28 mouse cellular contexts compared by ENCODE assay signal in genomic region chr9:36707304-36707703, GRCm38 (mm10). TPM values are rescaled to one million over a fixed set of nuclear protein-coding genes. Genes with fewer than 3 reads are reported as not detected.
"Had no signal": no experiment of that assay in that cellular context is flagged by ENCODE, and none has a peak within 500 bp of the region (broad histone marks: within the 10 kb centered on the region; RNA-seq: fewer than 3 reads in every experiment).

No protein-coding gene starts in this region.

- ATAC-seq: hindbrain, postnatal 0 days; intestine, embryonic 16.5 days; liver, embryonic 12.5 days had no signal

- DNase-seq: gastrocnemius, postnatal 14 days; gastrocnemius, postnatal 36 days; heart, adult 11 months; heart, adult 2 months; heart, postnatal 14 days; heart, postnatal 36 days; kidney, adult 11 months; kidney, adult 2 months; kidney, adult 9 months; kidney, postnatal 14 days; kidney, postnatal 36 days; layer of hippocampus, adult 9-11 months; layer of hippocampus, postnatal 36 days; left cerebral cortex, postnatal 4 days had no signal

RNA-seq across cellular contexts. Expression of gene Acrv1, which starts 14.3 kb away (rescaled TPM):
- total RNA-seq: gastrocnemius, adult 18-20 months; gastrocnemius, adult 8-10 months; gastrocnemius, postnatal 14 days; gastrocnemius, postnatal 36 days; heart, adult 2 months; heart, postnatal 14 days; heart, postnatal 36 days; hematopoietic stem cell, adult 5-6 weeks; hindbrain, postnatal 0 days; layer of hippocampus, adult 18-20 months; layer of hippocampus, adult 8-10 months; layer of hippocampus, postnatal 14 days; layer of hippocampus, postnatal 36 days; left cerebral cortex, adult 18-20 months; left cerebral cortex, adult 8-10 months; left cerebral cortex, postnatal 10 days; left cerebral cortex, postnatal 25 days; left cerebral cortex, postnatal 4 days; liver, adult 2 months had no signal
